Mouse (Mus musculus) lung, adult 18-20 months (tissue): ENCODE results near the gene Tshz3.

Source experiments
- DNase-seq, 2 experiments: peaks; one replicate each; pipeline ENCODE4 v3.0.0; 2022; ENCODE audit warnings: mixed read lengths in 2 of 2

Gene Tshz3

DNA sequence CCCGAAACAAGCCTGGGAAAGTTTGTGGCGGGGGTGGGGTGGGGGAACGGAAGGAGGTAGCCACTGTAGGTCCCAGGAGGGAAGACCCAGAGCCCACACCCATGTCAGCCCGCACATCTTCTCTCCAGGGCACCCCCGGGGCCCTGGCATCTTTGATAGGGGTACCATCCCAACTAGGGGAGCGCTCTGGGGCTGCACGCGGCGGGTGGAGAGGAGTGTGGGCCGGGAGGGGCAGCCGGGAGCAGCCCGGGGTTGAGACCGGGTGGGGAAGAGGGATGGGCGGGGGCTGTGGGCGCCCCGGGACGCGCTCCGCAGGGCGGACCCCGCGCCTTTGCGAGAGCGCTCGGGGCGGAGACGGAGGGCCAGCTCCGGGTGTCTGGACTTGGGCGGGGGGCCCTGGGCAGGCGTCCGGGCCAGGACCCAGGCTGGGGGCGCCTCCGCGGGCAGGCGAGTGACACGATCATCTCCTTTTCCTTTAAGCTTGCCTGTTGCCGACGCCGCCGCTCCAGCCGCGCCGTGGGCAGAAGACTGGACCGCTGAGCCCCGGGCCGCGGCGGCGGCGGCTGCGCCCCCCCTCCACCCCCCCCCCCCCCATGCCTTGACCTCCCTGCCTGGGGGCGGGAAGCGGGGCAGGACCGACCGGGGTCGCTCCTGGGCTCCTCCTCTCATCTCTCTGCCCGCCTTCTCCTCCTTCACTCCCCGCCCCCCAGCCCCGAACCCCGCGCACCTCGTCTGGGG is 631 bp upstream of the Tshz3 start:
- peak; percentile 41 to 45 for DNase-seq

DNA sequence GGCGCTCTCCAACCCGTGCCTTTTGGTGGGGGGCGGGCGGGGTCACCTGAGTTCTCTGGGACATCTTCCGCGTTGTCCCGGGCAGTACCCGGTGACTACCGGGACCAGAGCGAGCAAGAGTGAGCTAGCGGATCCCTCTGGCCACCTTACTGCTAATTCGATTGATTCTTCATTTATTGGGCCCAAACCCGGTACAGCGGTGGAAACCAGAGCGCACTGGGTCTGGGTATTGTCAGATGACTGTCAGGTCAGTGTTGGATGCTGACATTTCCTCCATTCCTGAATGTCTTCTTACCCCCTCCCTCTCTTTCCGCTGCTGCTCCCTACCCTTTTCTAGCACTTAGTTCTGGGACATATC is 650 bp downstream of the Tshz3 start:
- DNase-seq: no peak

DNA sequence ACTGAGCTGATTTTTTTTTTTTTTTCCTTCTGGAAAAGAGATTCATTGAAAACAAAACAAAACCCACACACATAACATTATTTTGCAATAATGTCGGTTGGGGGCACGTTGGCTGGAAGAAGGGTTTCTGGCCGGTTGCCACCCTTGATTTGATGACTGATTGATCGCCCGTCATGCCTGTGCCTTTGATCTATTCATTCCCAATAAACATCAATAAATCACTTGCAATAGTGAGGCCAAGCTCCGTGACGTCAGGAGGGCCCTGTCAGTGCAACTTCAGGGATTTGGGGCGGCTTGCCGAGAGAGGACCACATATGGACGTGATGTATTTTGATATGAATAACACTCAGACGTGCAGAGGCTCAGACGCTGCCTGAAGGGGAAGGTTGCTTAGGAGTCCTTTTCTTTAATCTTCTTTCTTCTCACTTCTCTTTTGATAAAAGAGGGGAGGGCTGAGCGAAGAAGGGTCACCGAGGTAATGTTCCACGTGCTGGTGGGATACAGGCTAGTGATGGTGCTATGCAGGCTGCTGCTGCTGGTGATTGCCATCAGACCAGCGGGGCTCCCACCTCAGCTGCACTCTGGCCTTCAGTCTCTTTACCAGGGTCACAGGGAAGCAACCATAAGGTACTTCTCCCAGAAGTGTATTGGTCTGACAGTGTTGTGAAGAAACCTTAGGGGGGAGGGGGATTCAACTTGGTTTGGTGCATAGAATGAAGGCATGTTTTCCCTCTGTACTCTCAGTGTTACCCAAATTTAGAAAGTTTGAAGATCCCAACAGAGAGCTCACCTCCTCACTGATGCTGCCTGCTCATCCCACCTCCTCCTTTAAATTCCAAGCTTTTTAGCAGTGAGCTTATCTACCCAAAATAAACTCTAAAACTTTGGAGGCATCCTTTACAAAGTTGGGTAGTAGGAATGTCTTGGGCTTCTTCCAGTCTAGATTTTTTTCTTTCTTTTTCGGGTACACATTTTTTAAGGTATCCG is 1.4 kb downstream of the Tshz3 start:
- no peak for DNase-seq

DNA sequence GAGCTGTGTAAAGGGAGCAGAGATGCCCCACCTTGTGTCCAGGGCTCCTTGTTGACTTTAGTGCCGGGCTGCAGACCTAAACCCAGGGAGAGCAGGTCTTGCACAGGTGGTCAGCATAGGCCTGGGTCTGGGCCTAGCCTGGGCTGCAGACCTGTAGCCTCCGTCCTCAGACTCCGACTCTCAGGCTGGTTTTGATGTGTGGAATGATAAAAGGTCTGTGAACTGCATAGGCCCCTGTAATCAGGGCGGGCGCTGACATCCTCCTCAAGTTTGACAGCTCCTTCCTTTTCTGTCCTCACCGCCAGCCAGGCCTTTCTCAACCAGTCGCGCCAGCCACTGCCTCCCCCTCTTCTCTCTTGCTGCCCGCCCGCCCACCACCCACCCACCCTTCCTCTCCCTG is 8.7 kb downstream of the Tshz3 start:
- DNase-seq: no peak

GRCm38 (mm10) chr7:36707266-36707665 is 9.3 kb downstream of the Tshz3 start:
- no peak for DNase-seq

- DNase-seq: peak in 1 of 2 experiments; percentile 34
Measured at GRCm38 (mm10) chr7:36707681-36708350, 9.9 kb downstream of the Tshz3 start.

DNA sequence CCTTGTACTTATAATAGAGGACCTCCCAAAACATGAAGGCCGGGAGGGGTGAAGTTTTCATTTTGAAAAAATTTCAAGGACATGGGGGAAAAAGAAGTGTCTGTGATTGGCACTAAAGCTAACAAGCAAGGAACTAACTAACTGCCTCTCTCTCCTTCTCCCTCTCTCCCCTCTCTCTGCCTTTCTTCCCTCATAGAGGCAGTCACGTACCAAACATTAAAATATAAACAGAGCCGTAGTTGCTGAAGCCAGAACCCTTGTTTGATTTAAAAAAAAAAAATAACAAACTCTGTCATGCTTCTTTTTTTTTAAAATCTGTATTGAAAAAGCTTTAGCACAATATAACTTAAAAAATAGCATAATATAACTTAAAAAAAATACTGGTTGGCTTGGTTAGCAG is 10.9 kb downstream of the Tshz3 start:
- no peak for DNase-seq

DNA sequence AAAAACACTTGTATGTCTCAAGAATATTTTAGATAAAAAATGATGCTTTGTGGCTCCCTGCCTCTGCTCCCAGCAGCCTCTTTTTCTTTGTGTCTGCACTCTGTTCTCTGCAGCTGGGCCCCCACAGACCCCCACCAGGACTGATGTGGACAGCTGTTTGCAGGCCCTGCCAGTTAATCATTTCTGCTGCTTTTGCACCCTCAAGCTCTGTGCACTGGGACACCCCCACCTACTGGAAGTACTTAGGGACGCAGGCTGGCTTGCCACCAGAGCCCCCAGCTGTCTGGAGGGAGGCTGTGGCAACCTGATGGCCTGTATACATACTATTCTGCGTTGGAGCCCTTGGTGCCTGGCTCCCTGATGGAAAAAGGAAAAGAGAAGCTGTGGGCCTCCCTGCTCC is 11.3 kb downstream of the Tshz3 start:
- DNase-seq: no peak

DNA sequence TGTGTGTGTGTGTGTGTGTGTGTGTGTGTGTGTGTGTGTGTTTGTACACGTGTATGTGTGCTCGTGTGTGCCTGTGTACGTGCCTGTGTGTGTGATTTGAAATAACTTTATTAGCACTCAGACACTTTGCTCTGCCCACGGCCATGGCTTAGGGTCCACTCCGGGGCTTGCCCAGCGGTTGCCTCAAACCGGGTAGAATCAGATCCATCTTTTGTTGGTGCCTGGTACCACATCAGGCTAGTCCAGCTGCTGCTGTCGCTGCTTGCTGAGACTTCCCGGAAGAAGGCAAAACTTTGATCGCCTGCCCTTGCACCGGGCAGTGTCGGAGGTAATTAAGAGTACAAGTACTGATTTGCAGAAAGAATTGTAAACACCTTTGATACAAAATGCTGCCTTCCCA is 12.1 kb downstream of the Tshz3 start:
- DNase-seq: no peak

DNA sequence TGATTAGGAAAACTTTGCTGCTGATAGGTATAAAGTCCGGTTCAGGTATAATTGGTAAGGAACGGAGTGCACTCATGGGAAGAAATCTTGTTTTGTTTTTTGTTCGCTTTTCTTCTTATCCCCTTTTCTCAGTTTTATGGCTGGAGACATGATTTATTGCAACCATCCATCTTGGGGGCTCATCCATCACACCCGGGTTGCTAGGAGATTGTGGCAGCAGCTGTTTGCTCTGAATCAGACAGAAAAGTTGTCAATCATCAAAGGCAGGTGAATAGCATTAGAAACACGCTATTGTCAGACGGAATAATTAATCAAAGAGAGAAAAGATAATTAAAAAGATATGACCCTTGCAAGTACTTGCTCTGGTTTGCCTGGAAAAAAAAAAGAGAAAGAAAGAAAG is 12.5 kb downstream of the Tshz3 start:
- no peak for DNase-seq

DNA sequence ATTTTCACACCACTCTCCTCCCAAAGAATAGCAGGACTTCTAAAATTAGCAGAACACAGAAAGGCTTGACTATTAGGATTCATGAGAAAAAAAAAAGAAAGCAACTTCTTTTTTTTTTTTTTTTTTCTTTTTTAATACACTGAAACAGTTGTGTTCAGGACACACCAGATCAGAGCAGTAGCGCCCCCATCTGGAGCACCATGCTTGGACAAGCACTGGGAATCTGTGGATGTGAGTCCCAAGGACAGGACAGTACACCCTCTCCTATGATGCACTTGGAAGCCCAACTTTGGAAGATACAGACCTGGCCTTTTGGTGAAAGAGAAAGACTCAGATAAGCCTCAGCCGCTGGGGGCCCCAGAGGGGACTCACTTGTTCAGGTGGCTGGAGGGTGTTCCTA is 13.8 kb downstream of the Tshz3 start:
- DNase-seq: no peak

DNA sequence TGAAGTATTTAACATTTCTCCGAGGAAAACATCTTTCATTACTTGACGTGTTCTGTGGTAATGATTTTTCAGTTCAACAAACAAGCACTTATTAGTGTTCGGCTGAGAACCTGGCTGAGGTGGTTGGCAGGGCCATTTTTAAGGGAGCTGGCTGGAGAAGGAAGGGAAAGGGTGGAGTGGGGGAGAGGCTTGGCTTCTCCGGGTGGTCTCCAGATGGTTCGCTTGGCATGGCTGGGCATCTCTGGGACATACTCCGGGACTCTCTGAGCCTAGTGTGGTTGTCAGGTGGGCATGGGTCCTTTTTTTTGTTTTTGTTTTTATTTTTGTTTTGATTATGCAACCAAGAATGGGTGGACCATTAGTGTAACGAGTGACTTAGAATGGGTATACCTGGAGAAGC is 16.4 kb downstream of the Tshz3 start:
- DNase-seq: no peak

GRCm38 (mm10) chr7:36717192-36717591 is 19.3 kb downstream of the Tshz3 start:
- no peak for DNase-seq

DNA sequence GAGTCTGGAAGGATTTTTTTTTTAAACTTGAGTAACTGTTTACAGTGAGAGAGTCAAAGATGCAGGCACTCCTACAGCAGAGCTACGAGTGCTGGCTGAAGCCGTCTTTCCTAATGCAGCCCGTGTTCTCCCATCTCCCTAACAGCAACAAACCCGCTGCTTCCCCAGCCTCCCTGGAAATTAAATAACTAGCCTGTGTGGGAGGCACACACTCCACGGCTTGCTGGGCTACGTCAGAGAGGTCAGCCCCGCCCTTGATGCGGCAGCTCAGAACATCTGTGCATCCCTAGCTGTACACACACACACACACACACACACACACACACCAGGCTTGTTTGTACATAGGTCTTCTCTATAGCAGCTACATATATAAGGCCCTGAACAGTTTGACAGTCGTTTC is 22.9 kb downstream of the Tshz3 start:
- DNase-seq: peak in 1 of 2 experiments; percentile 4

GRCm38 (mm10) chr7:36736303-36737050 is 38.6 kb downstream of the Tshz3 start:
- no peak for DNase-seq

- no peak for DNase-seq
Measured at GRCm38 (mm10) chr7:36751480-36751879, 53.6 kb downstream of the Tshz3 start.

GRCm38 (mm10) chr7:36767501-36768092 is 69.7 kb downstream of the Tshz3 start:
- no peak for DNase-seq

DNA sequence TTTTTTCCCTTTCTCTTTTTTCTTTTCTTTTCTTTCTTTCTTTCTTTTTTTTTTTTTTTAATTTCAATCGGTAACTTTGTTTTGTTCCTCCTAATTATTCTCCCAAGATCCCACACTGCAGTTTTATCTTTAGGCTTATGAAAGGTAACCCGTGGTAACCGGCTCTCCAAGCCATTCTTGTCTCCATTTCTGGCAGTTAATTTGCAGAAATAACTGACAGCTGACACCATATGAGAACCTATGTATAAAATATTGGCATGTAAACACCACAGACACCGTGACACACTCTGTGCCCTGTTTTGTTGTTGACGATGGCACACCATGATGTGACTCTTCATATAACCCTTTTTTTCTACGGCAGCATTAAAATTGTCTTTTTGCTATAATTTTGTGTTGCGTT is 75.2 kb downstream of the Tshz3 start:
- DNase-seq: no peak

DNA sequence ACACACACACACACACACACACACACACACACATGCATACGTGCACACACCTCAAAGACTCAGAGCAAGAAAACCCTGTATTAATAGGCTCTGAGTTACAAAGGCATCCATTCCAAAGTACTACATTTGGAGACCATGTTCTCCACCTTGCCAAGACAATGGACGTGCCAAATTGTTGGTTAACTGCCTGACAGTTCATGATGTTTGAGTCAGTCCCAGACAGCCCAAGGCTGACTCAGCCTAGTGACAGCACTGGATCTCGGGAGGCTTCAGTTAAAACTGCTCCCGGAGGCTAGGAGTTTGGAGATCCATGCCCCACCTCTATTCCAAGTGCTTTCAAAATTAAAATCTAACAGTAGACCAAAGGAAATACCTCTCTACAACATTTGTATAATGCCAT is 79.0 kb downstream of the Tshz3 start:
- no peak for DNase-seq

DNA sequence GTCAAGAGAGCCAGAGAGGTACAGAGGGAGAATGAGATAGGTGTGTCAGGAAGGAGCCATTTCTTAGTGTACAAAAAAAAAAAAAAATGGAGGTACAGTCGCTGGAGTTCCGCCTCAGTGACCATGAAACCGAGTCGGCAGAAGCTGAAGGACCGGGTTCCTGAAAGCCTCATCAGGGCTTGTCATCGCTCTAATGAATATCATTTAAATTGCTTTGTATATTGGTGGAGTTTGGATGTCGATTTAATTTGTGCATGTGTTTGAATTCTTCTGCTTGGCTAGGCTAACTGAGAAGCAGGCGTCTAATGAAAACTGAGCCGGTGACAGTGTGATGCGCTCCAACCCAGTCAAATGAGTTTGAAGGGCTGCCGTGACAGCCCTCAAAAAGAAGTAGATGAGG is 80.5 kb downstream of the Tshz3 start:
- DNase-seq: no peak

- DNase-seq: no peak
Measured at GRCm38 (mm10) chr7:36784243-36784773, 86.4 kb downstream of the Tshz3 start.
